Mouse (Mus musculus) inflammation-experienced regulatory T-cells, adult 6 months (primary cell): Measurements from ENCODE around the gene Npepps. TPM values are rescaled to one million over a fixed set of nuclear protein-coding genes. Genes with fewer than 3 reads are reported as not detected.
"Not testable (repeated sequence)": the region's sequence is repeated elsewhere in the genome, so short reads cannot be mapped to it uniquely, and the experiment has no call there.

Experiments
- ATAC-seq: one replicate; pipeline ENCODE4 v1.8.0; 2017
- polyA plus RNA-seq, 3 experiments: library from polyadenylated mRNA; unstranded; fragments of 100-300 nt; shearing (Covaris generic); gene quantifications; one replicate each; pipeline ENCODE4 v1.2.1; 2017

Npepps gene
- polyA plus RNA-seq, 3 experiments from 2014 or later: 23.4 to 47.0 (median 45.1) TPM

- no peak for ATAC-seq
These were observed 12.3 kb upstream of the Npepps start for GRCm38 (mm10) chr11:97292731-97293130.

- ATAC-seq: no peak
These were observed 9.1 kb upstream of the Npepps start for GRCm38 (mm10) chr11:97289276-97290230.

GRCm38 (mm10) chr11:97287643-97288042 is 7.2 kb upstream of the Npepps start:
- no peak for ATAC-seq

- no peak for ATAC-seq
These were observed 6.5 kb upstream of the Npepps start for GRCm38 (mm10) chr11:97286973-97287372.

- no peak for ATAC-seq
These were observed 5.7 kb upstream of the Npepps start for GRCm38 (mm10) chr11:97285852-97286775.

GRCm38 (mm10) chr11:97284854-97285253 is 4.4 kb upstream of the Npepps start:
- no peak for ATAC-seq

- ATAC-seq: no peak
These were observed 1.7 kb upstream of the Npepps start for GRCm38 (mm10) chr11:97282179-97282578.

GRCm38 (mm10) chr11:97279405-97280215 is 828 bp downstream of the Npepps start:
- peak; percentile 33 for ATAC-seq

- no peak for ATAC-seq
These were observed 1.4 kb downstream of the Npepps start for GRCm38 (mm10) chr11:97279040-97279404.

GRCm38 (mm10) chr11:97278456-97278855 is 2.0 kb downstream of the Npepps start:
- no peak for ATAC-seq

GRCm38 (mm10) chr11:97277166-97277565 is 3.3 kb downstream of the Npepps start:
- no peak for ATAC-seq

GRCm38 (mm10) chr11:97276019-97276418 is 4.4 kb downstream of the Npepps start:
- no peak for ATAC-seq

GRCm38 (mm10) chr11:97275349-97275748 is 5.1 kb downstream of the Npepps start:
- ATAC-seq: no peak

- ATAC-seq: not testable (repeated sequence)
These were observed 5.5 kb downstream of the Npepps start for GRCm38 (mm10) chr11:97274947-97275346.

GRCm38 (mm10) chr11:97273613-97274012 is 6.8 kb downstream of the Npepps start:
- ATAC-seq: no peak

GRCm38 (mm10) chr11:97272835-97273234 is 7.6 kb downstream of the Npepps start:
- no peak for ATAC-seq

GRCm38 (mm10) chr11:97270004-97270403 is 10.4 kb downstream of the Npepps start:
- ATAC-seq: not testable (repeated sequence)

GRCm38 (mm10) chr11:97266544-97266943 is 13.9 kb downstream of the Npepps start:
- ATAC-seq: not testable (repeated sequence)

- not testable (repeated sequence) for ATAC-seq
These were observed 30.8 kb downstream of the Npepps start for GRCm38 (mm10) chr11:97249649-97250048.

GRCm38 (mm10) chr11:97246510-97247159 is 33.8 kb downstream of the Npepps start:
- ATAC-seq: no peak

- no peak for ATAC-seq
These were observed 39.1 kb downstream of the Npepps start for GRCm38 (mm10) chr11:97241321-97241720.

- no peak for ATAC-seq
These were observed 42.5 kb downstream of the Npepps start for GRCm38 (mm10) chr11:97237976-97238375.
